Mouse (Mus musculus) embryo, embryonic 11.5 days (tissue): ENCODE measurements around the gene Ahnak.
A peak's percentile ranks its signal among the peaks of the same experiment; 100 is the strongest.
"Not testable (repeated sequence)": the region's sequence is repeated elsewhere in the genome, so short reads cannot be mapped to it uniquely, and the experiment has no call there.

ENCODE experiments used
- DNase-seq: peaks from one replicate; pipeline ENCODE4 v3.0.0-alpha.2; 2012; ENCODE audit warnings: low read depth, low spot score

Ahnak gene

DNA sequence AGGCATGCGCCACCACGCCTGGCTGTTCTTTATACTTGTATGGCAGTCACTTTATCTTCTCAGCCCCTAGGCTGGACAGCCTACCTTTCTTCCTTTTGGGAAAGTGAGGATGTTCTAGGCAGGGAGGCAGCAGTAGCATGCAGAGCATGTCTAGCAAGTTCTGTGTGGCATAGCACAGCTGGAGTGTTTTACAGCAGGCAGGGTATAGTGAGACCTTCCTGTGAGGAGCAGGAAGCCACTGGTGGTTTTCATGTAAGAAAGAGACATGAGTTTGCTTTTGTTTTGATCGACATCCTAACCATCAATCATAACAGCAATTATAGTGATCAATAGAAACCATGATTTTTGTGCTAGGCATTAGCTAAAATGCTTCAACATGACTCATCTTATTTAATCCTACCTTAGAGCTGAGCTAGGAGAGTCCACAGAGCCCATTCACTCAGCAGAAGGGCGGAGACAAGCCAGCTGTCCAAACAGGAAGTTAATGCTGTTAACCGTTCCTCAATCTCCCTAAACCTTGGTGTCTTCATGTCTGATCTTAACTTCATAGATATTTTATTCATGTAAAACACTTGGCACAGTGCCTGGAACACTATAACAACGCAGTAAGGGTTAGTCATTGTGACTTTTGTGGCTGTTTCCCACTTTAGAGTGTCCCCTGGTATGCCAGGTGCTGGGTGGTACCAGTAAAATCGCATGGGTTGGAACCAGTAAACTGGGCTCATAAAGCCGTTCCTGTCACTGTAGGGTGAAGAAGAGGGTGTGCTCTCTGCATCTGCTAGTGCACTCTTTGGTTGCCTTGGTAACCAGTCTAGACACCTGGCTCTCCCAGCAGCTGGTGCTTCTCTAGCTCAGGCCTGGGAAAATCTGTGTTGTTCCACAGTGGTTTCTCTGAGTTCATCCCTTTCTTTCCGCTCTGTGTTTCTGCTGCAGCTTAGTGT, 76.8 kb downstream of the Ahnak start:
- DNase-seq: no peak

DNA sequence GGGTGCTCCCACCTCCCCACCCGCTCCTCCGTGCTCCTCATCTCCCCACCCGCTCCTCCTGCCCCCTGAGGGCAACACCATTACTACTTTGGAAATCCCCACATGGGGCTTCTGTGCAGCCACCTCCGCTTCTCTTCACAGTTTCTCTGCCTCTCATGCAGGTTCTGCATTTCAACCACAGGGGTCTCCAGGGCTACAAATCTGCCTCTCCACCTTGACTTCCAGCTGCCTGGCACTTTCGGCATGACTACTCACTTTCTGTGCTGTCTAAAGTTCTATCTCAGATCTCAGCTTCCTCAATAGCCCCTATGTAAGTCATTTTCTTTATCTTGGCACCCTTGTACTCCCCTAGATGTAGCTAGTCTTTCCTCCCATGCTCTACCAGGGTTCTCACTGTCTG, 78.2 kb downstream of the Ahnak start:
- no peak for DNase-seq

DNA sequence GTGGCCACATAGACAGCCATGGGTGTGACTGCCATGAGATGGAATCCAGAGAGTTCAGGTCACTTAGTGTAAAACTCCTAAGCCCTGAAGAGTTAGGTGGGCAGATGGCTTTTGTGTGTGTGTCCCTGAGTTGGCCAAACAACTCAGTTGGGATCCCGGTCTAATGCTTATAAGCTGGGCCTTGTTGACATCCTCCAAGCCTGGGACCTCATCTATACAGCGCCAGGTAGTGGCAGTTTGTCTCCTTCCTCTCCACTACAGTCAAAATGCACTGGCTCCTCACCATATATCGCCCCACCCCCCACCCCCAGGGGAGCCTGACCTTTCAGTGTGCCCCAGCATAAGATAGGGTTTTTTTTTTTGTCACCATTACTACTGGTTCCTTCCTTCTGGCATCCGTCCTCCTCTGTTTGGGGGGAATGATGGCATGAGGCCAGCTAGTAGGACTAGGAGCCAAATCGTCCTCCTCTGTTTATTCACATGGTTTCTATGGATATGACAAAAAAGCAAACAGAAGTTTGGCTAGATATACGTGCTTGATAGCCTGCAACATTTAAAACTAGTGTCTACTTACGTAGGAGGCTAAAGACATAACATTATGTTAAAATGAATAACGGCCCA, 80.7 kb downstream of the Ahnak start:
- no peak for DNase-seq

DNA sequence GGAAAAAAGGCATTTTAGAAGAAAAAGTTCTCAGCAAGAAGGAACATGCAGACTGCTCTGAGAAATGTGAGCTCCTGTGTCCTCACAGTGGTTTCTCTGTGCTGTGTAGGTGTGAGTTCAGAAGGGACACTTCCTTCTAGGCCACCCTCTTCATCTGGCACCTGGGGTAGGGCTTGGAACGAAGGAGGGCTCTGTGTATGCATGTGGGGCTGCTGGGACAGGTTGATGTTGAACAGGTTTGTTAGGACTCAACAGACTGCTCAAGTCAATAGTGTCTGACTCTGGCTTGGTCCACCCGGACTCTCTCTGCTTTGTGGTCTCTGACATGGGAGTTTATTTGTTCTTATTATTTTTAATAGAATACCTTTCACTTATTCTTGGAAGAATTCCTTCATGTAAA, 81.2 kb downstream of the Ahnak start:
- DNase-seq: no peak

DNA sequence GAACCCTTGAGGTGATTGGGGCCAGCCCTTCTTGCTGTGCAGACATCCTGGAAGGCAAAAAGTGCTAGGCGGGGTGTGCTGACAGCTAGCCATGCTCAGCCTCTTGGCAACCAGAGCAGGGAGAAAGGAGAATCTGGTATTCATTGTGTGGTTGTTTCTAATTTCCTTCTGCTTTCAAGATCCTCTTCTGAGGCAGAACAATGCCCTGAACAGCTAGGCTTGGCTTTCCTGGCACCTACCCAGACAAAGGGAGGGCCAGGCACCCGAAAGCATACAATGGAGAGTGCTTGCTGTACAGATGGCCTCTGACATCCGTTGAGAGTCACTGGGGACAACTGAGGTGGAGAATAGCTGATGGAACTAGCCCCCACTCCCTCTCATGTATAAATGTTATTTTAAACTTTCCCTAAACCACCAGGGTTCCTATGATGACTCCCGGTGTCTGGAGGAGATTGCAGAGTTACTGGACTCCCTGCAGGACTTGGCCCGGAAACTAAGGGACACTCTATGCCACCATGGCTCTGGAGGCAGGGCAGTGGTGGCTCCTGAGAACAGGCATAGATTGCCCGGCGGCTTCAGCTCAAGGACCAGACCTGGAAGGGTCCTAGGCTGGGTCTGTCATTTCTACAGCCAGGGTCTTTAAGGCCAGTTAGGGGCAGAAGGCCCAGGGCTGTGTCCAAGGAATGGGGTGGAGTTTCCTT, 82.5 kb downstream of the Ahnak start:
- no peak for DNase-seq

DNA sequence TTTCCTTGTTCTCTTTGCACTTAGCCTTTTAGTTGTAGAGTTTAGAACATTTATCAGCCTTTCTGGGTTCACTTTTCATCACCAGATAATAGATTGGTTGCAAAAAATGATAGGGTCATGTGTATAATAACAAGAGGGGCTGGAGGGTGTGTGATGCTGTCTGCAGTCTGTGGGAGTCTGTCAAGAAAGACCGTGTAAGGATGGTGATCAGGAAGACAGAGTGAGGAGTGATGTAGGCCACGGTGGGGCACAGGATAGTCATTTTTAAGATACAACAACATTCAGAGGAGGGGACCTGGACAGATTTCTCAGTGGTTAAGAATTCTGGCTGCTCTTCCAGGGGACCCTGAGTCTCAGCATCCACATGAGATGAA, 83.1 kb downstream of the Ahnak start:
- DNase-seq: no peak

DNA sequence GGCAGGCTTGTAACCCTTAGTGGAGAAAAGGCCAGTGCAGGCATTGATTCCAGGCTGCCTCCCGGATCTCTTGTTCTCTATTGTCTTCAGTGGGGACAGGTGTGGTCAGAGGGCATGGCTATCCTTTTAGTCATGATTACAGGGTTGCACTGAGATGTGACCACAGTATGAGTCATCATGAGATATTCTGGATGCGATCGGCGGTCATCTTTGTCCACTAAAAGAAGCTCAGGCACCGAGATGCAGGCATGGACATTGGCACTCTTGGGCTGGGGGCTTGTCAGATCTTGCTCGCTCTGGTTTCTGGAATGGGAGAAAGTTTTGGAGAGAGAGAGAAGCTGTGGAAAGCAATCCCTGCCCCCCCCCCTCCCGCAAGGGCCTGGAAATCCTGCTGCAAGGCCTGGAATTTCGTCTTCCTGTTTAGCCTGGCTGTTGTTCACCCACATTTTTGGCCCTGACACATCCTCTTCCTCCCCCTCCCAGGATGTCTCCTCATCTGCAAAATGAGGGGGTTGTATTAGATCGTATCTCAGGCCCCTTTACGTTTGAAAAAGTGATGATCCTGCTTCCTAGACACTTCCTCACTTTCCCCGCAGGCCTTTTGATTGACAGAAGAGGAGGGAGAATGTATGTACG, 84.8 kb downstream of the Ahnak start:
- no peak for DNase-seq

DNA sequence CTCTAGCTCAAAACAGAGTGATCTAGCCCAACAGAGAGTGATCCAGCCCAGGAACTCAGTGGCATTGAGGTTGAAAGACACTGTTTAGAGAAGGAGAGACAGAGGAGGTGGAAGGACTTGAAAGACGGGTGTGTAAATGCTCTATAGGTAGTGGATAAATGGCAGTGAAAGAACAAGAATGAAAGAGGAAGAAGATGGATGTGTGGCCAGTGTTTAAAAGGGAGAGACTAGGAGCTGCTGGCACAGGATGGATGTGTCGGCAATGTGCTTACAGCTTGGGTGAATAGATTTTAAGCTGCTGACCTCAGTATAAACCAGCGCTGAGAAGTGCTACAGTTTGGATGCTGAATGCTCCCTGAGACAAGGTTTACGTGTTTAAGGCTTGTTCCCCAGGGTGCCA, 85.3 kb downstream of the Ahnak start:
- DNase-seq: no peak

DNA sequence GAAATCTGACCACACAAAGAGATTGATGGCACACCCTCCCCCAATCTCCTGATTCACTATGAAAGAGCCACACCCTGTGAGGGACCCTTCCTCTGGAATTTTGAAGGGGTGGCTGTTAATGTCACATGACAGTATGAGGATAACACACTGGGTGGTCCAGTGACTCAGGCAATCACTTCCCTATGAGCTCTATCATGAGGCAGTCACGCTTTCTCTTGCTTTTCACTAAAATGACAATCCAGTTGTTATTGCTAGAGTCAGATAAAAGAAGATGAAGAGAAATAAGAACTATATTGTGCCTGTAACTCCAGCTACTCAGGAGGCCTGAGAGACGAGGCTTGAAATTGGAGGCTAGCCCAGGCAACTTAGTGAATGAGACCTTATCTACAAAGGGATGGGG, 86.5 kb downstream of the Ahnak start:
- no peak for DNase-seq

DNA sequence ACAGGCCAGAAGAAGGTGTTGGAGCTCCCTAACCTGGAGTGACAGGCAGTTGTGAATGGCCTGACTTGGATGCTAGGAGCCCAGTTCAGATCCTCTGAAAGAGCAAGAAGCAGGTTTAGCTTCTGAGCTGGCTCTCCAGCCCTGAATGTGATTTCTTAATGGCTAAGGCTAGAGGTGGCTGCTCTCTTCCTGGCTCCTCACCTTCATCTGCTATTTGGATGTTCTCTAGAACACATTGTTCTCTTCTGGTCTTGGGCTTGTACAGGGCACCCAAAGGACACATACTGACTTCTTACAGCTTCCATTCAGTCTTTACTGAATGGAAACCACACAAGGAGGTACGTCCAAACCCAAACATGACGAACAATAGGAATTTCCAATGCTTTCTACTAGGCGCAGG, 87.0 kb downstream of the Ahnak start:
- DNase-seq: no peak

DNA sequence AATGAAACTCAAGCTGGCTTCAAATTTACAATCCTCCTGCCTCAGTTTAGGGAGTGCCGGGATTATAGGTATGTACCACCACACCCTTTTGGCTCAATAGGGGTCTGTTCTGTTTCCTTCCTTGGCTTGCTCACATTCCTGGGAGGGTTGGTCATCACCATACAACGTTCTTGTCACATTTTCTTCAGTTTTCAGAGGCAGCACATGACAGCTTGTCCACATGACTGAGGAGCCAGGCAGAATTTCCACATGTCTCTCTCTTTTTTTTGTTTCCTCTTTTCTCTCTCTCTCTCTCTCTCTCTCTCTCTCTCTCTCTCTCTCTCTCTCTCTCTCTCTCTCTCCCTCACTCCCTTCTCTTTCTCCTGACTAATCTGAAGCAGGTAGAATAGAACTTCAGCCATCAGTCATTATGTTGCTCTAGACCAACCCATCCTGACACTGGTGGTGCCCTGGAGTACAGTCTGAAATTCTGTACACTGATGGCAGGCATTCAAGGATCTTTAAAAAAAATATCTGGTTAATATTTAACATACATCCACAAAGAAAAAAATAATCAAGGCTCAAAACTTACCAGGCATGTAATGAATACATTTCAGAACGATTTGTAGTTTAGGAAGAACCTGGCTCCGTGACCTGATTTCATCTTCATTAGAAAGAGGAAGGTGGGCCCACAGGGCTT, 88.0 kb downstream of the Ahnak start:
- no peak for DNase-seq

DNA sequence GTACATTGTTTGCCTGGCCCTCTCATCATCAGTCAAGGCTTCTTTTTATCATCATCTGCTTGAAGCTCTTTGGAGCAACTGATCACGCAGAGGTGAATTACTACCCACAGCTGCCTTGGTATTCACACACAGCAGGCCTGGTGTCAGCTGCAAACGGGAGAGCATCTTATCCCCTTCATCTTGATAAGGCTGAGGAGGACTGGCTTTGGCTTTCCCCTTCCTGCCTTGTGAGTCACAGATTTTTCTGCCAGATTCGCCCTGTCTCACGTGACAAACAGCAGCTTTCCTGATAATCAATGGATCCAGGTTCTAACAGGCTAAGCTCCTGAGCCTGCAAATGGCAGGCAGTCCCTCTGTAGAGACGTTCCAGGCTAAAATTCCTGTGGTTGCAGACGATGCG, 90.8 kb downstream of the Ahnak start:
- no peak for DNase-seq

DNA sequence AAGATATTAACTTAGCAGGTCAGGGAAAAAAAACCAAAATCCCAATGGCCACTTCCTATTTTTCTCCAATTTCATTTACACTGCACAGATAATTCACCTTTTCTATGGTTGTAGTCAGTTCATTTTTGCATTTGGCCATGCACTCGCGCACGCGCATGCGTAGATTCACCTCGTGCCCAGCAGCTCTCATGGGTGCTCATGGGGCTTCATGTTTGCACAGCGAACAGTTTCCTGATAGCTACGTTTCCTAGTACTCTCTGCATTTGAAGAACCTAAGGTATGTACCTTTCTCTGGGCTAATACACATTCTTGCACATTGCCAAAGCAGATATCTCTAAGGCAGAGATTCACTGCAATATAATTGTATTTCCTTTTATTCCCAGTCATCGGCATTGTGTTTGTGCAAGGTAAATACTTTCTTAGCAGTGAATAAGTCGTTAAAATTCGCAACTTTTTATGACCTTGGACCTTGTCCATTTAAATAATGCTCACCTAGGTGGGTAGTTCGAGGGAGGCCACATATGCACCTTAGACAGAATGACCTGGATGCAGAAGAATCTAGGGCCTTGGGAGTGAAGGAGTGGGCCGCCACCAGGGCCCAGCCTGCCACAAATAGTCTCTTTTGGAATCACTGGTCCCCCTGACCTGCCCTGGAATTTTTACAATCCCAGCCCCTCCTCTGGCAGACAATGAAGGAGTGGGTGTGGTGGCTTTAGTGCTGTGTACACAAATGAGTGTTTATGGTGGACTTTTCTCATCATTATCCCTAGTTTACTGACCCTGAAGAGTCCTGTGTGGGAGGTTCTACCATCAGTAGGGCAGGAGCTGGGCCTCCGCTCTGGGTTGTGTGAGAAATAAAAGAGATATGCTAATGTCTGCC, 92.5 kb downstream of the Ahnak start:
- DNase-seq: no peak

DNA sequence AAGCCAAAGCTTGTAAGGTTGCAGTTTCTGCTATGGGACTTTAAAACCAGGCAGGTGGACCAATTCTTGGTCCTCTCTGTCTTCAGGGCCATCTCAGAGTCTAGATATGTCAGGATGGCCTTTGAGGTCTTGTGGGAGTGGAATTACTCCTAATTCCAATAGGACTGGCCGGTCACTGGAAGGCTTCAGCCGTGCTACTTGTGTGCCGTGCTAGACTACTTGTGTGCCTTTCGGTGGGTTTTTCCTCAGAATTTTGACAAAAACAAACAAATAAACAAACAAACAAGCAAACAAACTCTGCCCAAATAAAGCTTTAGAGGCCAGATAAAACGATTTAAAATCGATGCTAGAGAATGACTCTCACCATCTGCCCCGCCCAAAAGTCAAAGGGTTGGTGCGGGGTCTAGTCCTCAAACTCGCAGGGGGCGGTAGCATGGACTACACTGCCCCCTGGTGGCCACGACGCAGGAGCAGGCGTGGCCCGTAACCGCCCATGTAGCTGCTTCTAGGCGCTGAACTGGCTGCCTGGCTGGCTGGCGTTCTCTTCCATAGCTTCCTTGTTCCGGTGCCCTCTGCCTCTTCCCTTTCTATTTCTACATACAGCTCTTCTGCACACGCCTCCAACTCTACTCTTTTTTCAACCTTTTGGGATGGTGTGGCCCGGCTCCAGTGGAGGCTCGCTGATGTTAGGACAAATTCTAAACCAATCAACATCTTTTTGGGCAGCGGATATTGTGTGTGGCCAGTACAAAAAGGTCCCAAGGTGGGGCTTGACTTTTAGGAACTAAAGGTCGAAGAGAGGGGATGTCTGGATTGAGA, 93.3 kb downstream of the Ahnak start:
- peak; percentile 84 for DNase-seq

DNA sequence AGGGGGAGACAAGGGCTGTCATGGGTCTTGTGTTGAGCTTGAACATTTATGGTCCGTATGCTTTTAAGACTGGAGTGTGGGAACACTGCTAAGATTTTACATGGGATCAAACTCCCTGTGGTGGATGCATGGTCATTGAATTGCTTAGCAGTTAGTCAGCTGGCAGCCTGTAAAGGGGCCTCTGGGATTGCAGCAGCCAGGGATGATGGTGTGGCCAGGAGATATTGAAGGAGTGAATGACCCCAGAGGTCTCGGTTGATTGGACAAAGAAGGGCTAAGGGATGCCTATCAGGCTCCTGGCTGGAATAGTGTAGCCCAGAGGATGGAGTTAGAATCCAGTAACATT, 93.9 kb downstream of the Ahnak start:
- DNase-seq: no peak

DNA sequence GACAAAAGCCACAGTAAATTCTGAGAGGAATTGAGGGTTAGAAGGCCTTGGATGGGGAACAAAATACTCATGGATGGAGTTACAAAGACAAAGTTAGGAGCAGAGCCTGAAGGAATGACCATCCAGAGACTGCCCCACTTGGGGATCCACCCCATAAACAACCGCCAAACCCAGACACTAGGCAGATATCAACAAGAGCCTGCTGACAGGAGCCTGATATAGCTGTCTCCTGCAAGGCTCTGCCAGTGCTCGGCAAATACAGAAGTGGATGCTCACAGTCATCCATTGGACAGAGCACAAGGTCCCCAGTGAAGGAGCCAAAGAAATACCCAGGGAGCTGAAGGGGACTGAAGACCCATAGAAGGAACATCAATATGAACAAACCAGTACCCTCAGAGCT, 94.8 kb downstream of the Ahnak start:
- DNase-seq: not testable (repeated sequence)

DNA sequence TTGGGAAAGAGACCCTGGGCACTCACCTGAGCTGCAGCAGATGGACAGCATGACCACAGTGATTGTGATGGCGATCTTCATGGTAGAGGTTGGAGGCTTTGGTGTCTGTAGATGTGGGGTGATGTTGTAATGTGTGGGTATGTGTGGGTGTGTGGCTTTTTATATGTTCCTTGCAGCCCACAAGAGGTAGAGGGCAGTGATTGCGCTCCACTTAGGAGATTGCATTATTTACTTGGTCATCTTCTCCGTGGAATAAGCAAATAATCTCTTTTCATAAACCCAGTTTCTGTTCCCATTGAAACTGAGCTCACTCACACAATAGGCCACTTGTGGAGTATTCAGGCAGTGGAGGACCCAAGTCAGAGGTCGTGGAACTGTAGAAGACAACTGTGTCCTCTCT, 98.7 kb downstream of the Ahnak start, which contains the start of gene Scgb1a1:
Gene Scgb1a1, minus strand, starts transcription at position 138 of the 400 bp plus-strand sequence.
- no peak for DNase-seq

DNA sequence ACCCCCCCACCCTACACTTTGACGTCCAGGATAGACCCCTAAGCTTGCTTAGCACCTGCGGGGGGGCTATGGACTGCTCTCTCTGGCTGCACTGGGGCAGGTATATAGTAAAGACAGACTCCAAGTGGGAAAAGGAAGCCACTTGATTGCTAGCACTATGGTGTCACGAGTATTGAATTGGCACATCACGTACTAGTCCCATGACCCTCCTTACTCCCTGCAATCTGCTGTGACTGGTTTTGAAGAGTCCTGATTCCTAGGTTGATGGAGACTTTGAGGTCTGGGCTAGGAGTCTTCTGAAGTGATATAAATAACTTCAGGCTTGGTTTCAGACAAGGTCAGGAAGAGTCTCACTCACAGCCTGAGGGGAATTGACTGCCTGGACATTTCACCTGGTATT, 101.1 kb downstream of the Ahnak start:
- DNase-seq: no peak

DNA sequence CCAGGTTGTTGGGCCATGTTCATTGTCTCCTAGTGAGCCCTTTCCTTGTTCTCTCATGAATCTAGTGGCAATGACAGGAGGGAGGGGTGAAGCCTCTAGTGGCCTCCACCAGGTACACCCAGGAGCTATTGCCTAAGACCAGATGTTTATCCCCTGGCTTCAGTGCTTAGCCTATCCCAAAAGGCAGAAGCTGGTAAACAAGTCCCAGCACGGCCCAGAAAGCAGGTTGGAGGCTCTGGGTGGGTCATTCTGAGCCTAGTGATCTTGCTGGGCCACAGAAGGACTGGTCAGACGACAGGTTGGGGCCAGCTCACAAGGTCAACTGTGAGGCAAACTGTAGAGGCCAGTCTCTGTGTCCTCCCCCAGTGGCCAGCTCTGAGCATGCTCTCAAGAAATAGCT, 101.6 kb downstream of the Ahnak start:
- no peak for DNase-seq

DNA sequence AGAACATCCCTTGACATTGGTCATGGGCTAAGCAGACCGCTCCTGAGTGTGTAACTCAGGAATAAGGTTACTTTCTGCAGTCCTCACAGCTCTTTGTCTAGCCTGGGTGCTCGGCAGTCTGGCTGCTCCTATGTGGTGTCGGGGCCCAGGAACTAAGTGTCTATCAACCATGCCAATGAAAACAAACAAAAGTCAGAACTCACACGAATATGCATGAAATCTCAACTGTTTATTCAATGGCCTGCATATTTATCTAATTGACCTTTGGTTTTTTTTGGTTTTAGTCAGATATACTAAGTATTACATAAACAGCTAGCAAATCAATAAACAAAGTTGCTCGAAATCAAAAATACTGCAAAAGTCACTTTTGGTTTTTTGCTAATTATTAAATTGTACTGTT, 106.0 kb downstream of the Ahnak start:
- no peak for DNase-seq
